In the genomic region with DNA sequence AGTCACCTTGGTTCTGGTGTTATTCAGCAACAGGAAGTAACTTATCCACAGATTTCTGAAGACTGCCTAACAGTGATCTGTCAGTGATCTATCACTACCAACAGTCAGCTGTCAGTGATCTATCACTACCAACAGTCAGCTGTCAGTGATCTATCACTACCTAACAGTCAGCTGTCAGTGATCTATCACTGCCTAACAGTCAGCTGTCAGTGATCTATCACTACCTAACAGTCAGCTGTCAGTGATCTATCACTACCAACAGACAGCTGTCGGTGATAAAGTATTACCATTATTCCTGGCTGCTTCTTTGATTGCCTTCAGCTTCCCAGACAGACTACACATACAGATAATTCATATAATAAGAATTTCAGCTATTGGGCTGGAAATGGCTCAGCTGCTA, we compare ENCODE assay signal across 26 mouse cellular contexts. TPM values are rescaled to one million over a fixed set of nuclear protein-coding genes. Genes with fewer than 3 reads are reported as not detected.
"Had no signal": no experiment of that assay in that cellular context is flagged by ENCODE, and none has a peak within 500 bp of the region (broad histone marks: within the 10 kb centered on the region; RNA-seq: fewer than 3 reads in every experiment).

No protein-coding gene starts in this region.

- H3K27me3 ChIP-seq: heart, embryonic 13.5 days; heart, embryonic 15.5 days; hindbrain, embryonic 13.5 days; hindbrain, embryonic 15.5 days; kidney, embryonic 15.5 days; limb, embryonic 12.5 days had no signal

- H3K36me3 ChIP-seq: heart, embryonic 13.5 days; heart, embryonic 15.5 days; hindbrain, embryonic 13.5 days; hindbrain, embryonic 15.5 days; kidney, embryonic 15.5 days; limb, embryonic 10.5 days; limb, embryonic 12.5 days had no signal

- H3K4me1 ChIP-seq: hindbrain, embryonic 13.5 days; hindbrain, embryonic 15.5 days; kidney, embryonic 15.5 days; limb, embryonic 10.5 days; limb, embryonic 12.5 days had no signal

- H3K27ac ChIP-seq: gastrocnemius, adult 2 months; heart, embryonic 13.5 days; heart, embryonic 15.5 days; hindbrain, embryonic 13.5 days; hindbrain, embryonic 15.5 days; hindbrain, postnatal 0 days; kidney, embryonic 15.5 days; kidney, postnatal 0 days; limb, embryonic 10.5 days; limb, embryonic 12.5 days had no signal

- H3K9me3 ChIP-seq: heart, embryonic 13.5 days; heart, embryonic 15.5 days; hindbrain, embryonic 13.5 days; hindbrain, embryonic 15.5 days; kidney, embryonic 15.5 days; limb, embryonic 10.5 days; limb, embryonic 12.5 days had no signal

- H3K4me2 ChIP-seq: heart, embryonic 11.5 days; heart, embryonic 13.5 days; heart, embryonic 15.5 days; hindbrain, embryonic 13.5 days; hindbrain, embryonic 15.5 days; kidney, embryonic 15.5 days; limb, embryonic 12.5 days had no signal

- DNase-seq: gastrocnemius, adult 2 months; gastrocnemius, postnatal 10 days; gastrocnemius, postnatal 25 days; heart, adult 18-20 months; heart, postnatal 14 days; heart, postnatal 36 days; kidney, adult 11 months; kidney, adult 2 months; kidney, adult 9 months; kidney, postnatal 14 days; kidney, postnatal 36 days; layer of hippocampus, adult 9-11 months; layer of hippocampus, postnatal 36 days; liver had no signal

- H3K9ac ChIP-seq: heart, embryonic 13.5 days; heart, embryonic 15.5 days; hindbrain, embryonic 13.5 days; hindbrain, embryonic 15.5 days; kidney, embryonic 15.5 days; limb, embryonic 12.5 days had no signal

- H3K4me3 ChIP-seq: gastrocnemius, adult 2 months; heart, embryonic 13.5 days; heart, embryonic 15.5 days; hindbrain, embryonic 13.5 days; hindbrain, embryonic 15.5 days; kidney, embryonic 15.5 days; limb, embryonic 10.5 days; limb, embryonic 12.5 days had no signal

RNA-seq across cellular contexts. Expression of a gene that starts 19.2 kb away (rescaled TPM):
- total RNA-seq: granulocyte monocyte progenitor cell, adult 5-6 weeks; hematopoietic stem cell, adult 5-6 weeks had no signal
